ENCODE assay signal across 2 mouse cellular contexts in genomic region chr1:172289617-172289946, GRCm38 (mm10).
A peak's percentile ranks its signal among the peaks of the same experiment; 100 is the strongest.
TF ChIP-seq lines count a peak whose summit lies in the region.

No protein-coding gene starts in this region.

TF ChIP-seq in C2C12, 6 proteins besides CTCF, POLR2A, EP300 and RAD21 (continued from another document):
- TF ChIP-seq MAX (IDR thresholded peaks at IDR 0.05) (no peak), CEBPB (IDR thresholded peaks at IDR 0.05; ENCODE audit: low read depth) (peak; percentile 97), MYOG (IDR thresholded peaks at IDR 0.05; ENCODE audit: control insufficient read depth, extremely low read depth, insufficient read length) (no peak), FOSL1 (IDR thresholded peaks at IDR 0.05; ENCODE audit: insufficient read depth, low read length, poor library complexity, severe bottlenecking) (no peak)

TF ChIP-seq in myocyte, 11 proteins besides CTCF, POLR2A, EP300 and RAD21 (continued from another document):
- peak; percentile 99 for TF ChIP-seq CEBPB (IDR thresholded peaks at IDR 0.05; ENCODE audit: insufficient read depth, poor library complexity, severe bottlenecking)
